Mouse (Mus musculus) heart, adult 2 months (tissue): ENCODE measurements around the gene Morc3. TPM values are rescaled to one million over a fixed set of nuclear protein-coding genes. Genes with fewer than 3 reads are reported as not detected.

Experiments
- DNase-seq, 2 experiments: peaks; one replicate each; pipeline ENCODE4 v3.0.0; 2021
- H3K27ac ChIP-seq: fragments of 200-600 bp; 2 replicates; pipeline ENCODE4 v1.8.1; 2022
- H3K27me3 ChIP-seq: fragments of 200-500 bp; 2 replicates; pipeline ENCODE4 v1.6.1; 2012; ENCODE audit warnings: mild to moderate bottlenecking, low read length, inconsistent platforms, mixed read lengths; ENCODE audit not compliant: control insufficient read depth, insufficient read depth
- H3K36me3 ChIP-seq: fragments of 200-500 bp; 2 replicates; pipeline ENCODE4 v1.6.1; 2012; ENCODE audit warnings: low read length, inconsistent platforms; ENCODE audit not compliant: control insufficient read depth, insufficient read depth
- H3K4me1 ChIP-seq: fragments of 200-500 bp; 2 replicates; pipeline ENCODE4 v1.6.1; 2011; ENCODE audit warnings: low read length; ENCODE audit not compliant: control insufficient read depth, insufficient read depth
- H3K4me3 ChIP-seq: fragments of 200-600 bp; 2 replicates; pipeline ENCODE4 v1.8.1; 2022
- H3K79me2 ChIP-seq: fragments of 200-500 bp; replicated peaks from 2 replicates; pipeline ENCODE4 v1.6.1; 2012; ENCODE audit warnings: mild to moderate bottlenecking, inconsistent platforms, low read length, moderate library complexity, mixed read lengths; ENCODE audit not compliant: control insufficient read depth, insufficient read depth
- H3K9ac ChIP-seq: fragments of 200-500 bp; 2 replicates; pipeline ENCODE4 v1.6.1; 2012; ENCODE audit warnings: low read depth, mild to moderate bottlenecking, control low read depth, inconsistent platforms, low read length, mixed read lengths
- CTCF ChIP-seq: fragments of 200-600 bp; IDR thresholded peaks from 2 replicates; pipeline ENCODE4 v1.8.1; 2022; ENCODE audit warnings: antibody characterized with exemption, mild to moderate bottlenecking, moderate library complexity
- EP300 ChIP-seq: fragments of 200-500 bp; IDR thresholded peaks from 2 replicates; pipeline ENCODE4 v1.6.1; 2011; ENCODE audit warnings: low read depth, low read length, control low read depth; ENCODE audit not compliant: insufficient read depth
- POLR2A ChIP-seq: fragments of 200-500 bp; IDR thresholded peaks from 2 replicates; pipeline ENCODE4 v1.6.1; 2011; ENCODE audit warnings: mild to moderate bottlenecking, low read depth, low read length, control low read depth; ENCODE audit not compliant: insufficient read depth
- WGBS: fragments of 180-500 bp; shearing (Covaris S2); methylation state at CpG from one replicate; pipeline ENCODE4 v1.1.7; 2018; 5-methylcytosine and 5-hydroxymethylcytosine counted together
- intact Hi-C: fragments of 180-260 bp; cut with DNase I; formaldehyde crosslinking; loops from one replicate; pipeline ENCODE4 v1.15.1; 2025
- polyA plus RNA-seq: library from polyadenylated mRNA; depleted of rRNA; stranded (reverse); fragments of >200 nt; gene quantifications from 2 replicates; pipeline ENCODE4 v1.2.3, GENCODE M21; 2012
- total RNA-seq, 2 experiments: library from RNA; stranded (reverse); gene quantifications; 2 replicates each; pipeline ENCODE4 v1.2.3; 2021

Morc3 gene
- total and polyA plus RNA-seq, 3 experiments, result 4.8 to 17.3 (median 15.3) TPM

DNA sequence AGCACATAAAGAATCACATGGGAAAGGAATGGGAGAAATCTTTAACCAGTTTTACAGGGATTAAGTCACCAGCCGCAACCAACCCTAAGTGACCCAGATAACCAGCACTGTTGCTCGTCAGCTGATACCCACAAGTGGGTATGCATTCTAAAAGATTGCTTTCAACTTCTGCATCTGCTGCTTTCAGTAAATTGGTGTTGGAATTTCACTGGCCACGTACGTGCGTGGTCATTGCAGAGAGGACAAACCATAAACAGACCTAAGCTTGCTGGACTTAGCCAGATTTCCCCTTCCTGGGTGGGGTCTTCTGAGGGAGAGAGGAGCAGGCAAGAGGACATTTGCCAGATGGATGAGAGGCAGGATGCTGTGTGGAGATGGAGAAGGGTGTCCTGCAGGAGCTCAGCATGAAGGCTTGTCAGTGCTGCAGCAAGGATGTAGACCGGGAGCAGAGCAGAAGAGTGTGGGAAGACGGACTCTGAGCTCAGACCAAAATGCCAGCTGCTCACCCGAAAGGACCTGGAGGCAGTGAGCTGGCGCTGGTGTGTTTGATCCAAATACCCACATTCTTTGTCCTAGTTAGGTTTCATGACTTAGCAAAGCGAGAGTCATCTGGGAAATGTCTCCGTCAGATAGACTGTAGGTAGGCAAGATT, 34.0 kb upstream of the Morc3 start:
- H3K27me3 ChIP-seq, result no peaks in the 10 kb centered on the region
- 75% methylated on average over 11 of the region's 11 CpGs for WGBS
- TF ChIP-seq CTCF (no peak), POLR2A (no peak), EP300 (no peak)
- no peaks in the 10 kb centered on the region for H3K79me2 ChIP-seq
- no peak overlapping the region for H3K9ac ChIP-seq
- no peak overlapping the region for H3K27ac ChIP-seq
- 0 out of 2 replicates have a peak, but pooled peaks cover 3% of the 10 kb centered on the region for H3K4me1 ChIP-seq
- no peaks in the 10 kb centered on the region for H3K36me3 ChIP-seq
- DNase-seq, result no peak
- H3K4me3 ChIP-seq, result no peak overlapping the region
- intact Hi-C loops, result no loop called here

DNA sequence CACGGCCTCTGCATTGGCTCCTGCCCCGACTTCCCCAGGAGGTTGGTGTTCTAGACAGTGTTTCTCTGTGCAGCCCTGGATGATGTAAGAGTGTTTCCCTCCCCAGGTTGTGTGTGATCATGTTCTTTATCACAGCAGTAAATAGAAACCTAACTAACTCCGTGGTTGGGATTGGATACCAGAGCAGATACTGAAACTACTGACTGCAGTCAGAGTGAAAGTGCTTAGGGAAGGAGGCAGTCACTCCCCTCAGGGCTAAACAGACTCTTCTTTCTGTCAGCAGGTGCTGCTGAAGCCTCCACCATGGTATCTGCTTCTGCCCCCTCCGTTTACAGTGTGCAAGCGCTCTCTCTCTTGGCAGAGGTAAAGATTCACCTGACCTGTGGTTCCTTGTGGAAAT, 33.3 kb upstream of the Morc3 start:
- 62% methylated on average over 5 of the region's 5 CpGs for WGBS
- no peak for DNase-seq
- Histone ChIP-seq H3K79me2 (no peaks in the 10 kb centered on the region), H3K36me3 (no peaks in the 10 kb centered on the region), H3K27me3 (no peaks in the 10 kb centered on the region), H3K4me1 (0 out of 2 replicates have a peak, but pooled peaks cover 3% of the 10 kb centered on the region), H3K4me3 (no peak overlapping the region), H3K9ac (no peak overlapping the region), H3K27ac (no peak overlapping the region)
- intact Hi-C loops, result no loop called here
- TF ChIP-seq POLR2A, result no peak
- TF ChIP-seq EP300, result no peak
- TF ChIP-seq CTCF, result no peak

DNA sequence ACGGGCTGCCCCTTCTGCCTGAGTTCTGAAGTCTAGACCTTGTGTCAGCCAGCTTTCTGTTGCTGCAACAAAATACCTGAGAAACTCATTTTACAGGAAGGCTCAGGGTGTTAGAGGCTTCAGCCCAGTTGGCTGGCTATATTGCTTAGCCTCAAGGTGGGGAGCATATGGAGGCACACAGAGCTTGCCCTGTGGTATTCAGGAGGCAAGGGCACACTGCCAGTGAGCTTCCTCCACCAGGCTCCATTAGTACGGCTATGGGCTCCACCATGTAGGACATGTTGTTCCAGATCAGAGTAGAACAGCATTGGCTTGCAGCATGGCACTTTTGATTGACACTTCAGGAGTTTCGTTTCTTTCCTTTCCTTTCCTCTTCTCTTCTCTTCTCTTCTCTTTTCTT, 32.9 kb upstream of the Morc3 start:
- Histone ChIP-seq H3K4me3 (no peak overlapping the region), H3K36me3 (no peaks in the 10 kb centered on the region), H3K4me1 (0 out of 2 replicates have a peak, but pooled peaks cover 3% of the 10 kb centered on the region), H3K27ac (no peak overlapping the region), H3K9ac (no peak overlapping the region), H3K27me3 (no peaks in the 10 kb centered on the region), H3K79me2 (no peaks in the 10 kb centered on the region)
- 80% methylated on average over 3 of the region's 3 CpGs for WGBS
- TF ChIP-seq EP300, result no peak
- no peak for DNase-seq
- intact Hi-C loops, result no loop called here

DNA sequence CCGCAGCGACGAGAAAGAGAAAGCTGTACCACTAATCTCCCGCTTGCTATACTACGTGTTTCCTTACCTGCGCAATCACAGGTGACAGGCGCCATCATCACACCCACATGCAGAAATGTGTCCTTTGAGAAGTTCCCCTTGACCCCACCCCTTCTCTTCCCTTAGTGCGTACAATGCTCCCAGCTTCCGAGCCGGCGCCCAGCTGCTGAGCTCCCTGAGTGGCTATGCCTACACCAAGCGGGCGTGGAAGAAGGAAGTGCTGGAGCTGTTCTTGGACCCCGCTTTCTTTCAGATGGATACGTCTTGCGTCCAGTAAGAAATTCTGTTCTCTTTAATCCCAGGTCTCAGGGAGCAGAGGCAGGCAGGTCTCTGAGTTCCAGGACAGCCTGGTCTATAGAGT, 32.0 kb upstream of the Morc3 start:
- DNase-seq, result no peak
- H3K36me3 ChIP-seq, result no peaks in the 10 kb centered on the region
- 0 out of 2 replicates have a peak, but pooled peaks cover 3% of the 10 kb centered on the region for H3K4me1 ChIP-seq
- TF ChIP-seq POLR2A, result no peak
- no peak for TF ChIP-seq CTCF
- no peak for TF ChIP-seq EP300
- no peaks in the 10 kb centered on the region for H3K27me3 ChIP-seq
- no peak overlapping the region for H3K4me3 ChIP-seq
- no peaks in the 10 kb centered on the region for H3K79me2 ChIP-seq
- H3K27ac ChIP-seq, result no peak overlapping the region
- intact Hi-C loops, result no loop called here
- WGBS, result 98% methylated on average over 16 of the region's 16 CpGs
- no peak overlapping the region for H3K9ac ChIP-seq

DNA sequence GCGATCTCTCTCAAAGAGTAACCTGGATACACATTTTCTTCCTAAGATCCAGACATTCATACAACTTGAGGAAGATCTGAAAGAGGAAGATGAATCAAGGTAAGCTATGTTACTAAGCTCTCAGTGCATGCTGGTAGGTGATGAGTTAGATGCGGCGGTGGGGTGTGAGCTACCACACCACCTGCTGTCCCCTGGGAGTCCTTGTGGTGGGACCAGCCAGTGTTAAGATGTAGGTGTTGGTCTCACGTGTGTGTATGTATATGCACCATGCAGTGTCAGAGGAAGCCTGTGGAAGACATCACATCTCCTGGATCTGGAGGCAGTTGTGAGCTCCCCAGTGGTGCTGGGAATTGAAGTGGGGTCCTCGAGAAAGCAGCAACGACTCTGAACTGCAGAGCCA, 24.8 kb upstream of the Morc3 start:
- H3K9ac ChIP-seq, result no peak overlapping the region
- H3K79me2 ChIP-seq, result no peaks in the 10 kb centered on the region
- no peak for DNase-seq
- no peaks in the 10 kb centered on the region for H3K27me3 ChIP-seq
- H3K4me1 ChIP-seq, result peaks cover 5% of the 10 kb centered on the region; the same call in 1 of the 2 replicates
- H3K27ac ChIP-seq, result no peak overlapping the region
- TF ChIP-seq POLR2A, result no peak
- no peak for TF ChIP-seq CTCF
- intact Hi-C loops, result no loop called here
- 92% methylated on average over 6 of the region's 6 CpGs for WGBS
- no peaks in the 10 kb centered on the region for H3K36me3 ChIP-seq
- H3K4me3 ChIP-seq, result no peak overlapping the region

DNA sequence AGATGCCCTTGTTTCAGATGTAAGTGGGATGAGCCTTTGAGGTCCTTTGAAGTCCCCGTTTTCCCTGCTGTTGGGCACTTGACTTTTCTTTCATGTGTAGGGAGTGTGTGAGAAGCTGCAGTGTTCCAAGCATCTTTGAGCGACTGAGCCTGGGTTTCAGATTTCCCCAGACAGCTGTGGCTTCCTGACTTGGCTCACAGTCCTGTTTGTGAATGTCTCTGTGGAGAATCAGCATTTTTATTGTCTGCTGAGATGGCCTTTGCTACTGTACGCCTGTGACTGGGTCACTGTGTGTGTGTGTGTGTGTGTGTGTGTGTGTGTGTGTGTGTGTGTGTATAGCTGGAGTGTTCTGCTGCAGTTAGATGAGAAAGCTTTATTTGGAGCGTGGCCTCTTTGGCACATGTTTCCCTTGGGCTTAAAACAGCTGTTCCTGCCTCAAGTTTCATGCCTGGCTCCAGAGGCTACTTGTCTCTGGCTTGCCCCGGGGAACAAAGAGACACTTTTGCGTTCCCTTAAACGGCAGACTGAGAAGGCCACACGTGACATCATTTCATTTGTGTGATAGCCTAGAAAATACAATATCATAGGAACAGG, 23.9 kb upstream of the Morc3 start:
- no peaks in the 10 kb centered on the region for H3K36me3 ChIP-seq
- peak; percentile 45 to 66 for DNase-seq
- no peaks in the 10 kb centered on the region for H3K27me3 ChIP-seq
- intact Hi-C loops, result no loop called here
- no peaks in the 10 kb centered on the region for H3K79me2 ChIP-seq
- no peak overlapping the region for H3K9ac ChIP-seq
- peaks cover 5% of the 10 kb centered on the region; the same call in 1 of the 2 replicates for H3K4me1 ChIP-seq
- H3K4me3 ChIP-seq, result no peak overlapping the region
- 25% methylated on average over 8 of the region's 8 CpGs for WGBS
- no peak for TF ChIP-seq CTCF
- TF ChIP-seq POLR2A, result no peak
- TF ChIP-seq EP300, result peak; percentile 57; the same call in 1 of the 2 replicates
- H3K27ac ChIP-seq, result no peak overlapping the region; the same call in 1 of the 2 replicates
